Mouse (Mus musculus) thymus, postnatal 36 days (tissue): ENCODE data around the gene Rgl2.

Experiments
- DNase-seq, 2 experiments: peaks; one replicate each; pipeline ENCODE4 v3.0.0; 2022; ENCODE audit warnings: mixed read lengths in 2 of 2

Gene Rgl2

DNA sequence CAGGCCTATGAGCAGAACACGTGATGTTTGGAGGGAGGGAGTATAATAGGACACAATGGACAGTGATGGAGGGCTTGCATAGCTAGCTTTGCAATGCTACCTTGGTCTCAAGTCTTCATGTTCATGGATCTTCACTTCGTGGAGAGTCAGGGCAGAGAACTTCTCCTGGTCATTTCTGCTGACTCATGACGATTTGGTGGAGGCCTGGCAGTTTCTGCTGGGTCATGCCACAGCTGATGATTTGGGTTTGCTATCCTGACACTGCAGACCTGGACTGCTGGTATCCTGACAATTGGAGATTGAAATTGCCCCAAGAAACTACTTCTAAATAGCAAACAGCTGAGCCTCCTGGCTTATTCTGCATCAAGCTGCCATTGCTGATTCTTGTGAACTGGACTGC, 44.2 kb downstream of the Rgl2 start:
- DNase-seq: no peak

- DNase-seq: no peak
Measured at GRCm38 (mm10) chr17:33977861-33978557, 48.7 kb downstream of the Rgl2 start.

DNA sequence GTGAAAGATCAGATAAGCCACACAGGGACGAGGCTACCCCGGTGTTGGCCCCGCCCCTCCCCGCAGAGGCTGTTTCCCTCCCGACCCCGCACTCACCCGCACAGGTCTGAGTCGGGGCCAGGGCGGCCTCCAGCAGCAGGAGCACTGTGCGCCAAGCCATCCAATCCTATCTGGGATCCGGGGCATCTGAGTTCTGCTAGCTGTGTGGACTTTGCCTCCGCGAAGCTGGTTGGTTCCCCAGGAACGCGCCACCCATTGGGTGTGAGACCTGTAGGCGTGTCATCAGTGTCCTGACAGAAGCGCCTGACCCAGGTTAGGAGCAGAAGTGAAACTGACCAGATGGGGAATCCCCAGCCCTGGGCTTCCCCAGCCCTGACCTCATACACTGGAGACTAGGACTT, 49.3 kb downstream of the Rgl2 start:
- DNase-seq: peak; percentile 54 to 62

GRCm38 (mm10) chr17:33979512-33980050, 50.2 kb downstream of the Rgl2 start:
- DNase-seq: no peak

GRCm38 (mm10) chr17:33980181-33981035, 51.1 kb downstream of the Rgl2 start:
- DNase-seq: no peak

- DNase-seq: peak; percentile 87 to 89
Measured at GRCm38 (mm10) chr17:33981192-33981909, 52.0 kb downstream of the Rgl2 start.

DNA sequence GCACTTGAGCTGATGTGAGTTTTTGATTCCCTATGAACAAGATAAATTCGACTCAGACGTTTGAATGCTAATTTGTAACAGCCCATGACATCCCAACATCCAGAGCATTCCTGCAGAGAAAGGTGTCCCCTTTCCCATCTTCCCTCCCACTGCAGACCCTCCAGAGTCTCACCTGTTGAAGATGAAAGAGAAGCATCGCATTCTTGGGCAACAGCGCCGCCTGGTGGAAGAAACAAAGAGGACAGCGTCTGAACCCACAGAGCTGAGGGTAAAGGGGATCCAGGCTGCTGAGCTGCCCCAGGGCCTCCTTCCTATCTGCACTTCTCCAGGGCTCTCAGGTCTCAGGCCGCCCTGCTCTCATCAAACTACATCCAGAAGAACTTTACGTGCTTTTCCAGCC, 52.8 kb downstream of the Rgl2 start:
- peak; percentile 77 to 79 for DNase-seq
